Mouse (Mus musculus) stomach, embryonic 15.5 days (tissue): ENCODE data around the gene Gm43738. TPM values are rescaled to one million over a fixed set of nuclear protein-coding genes. Genes with fewer than 3 reads are reported as not detected.

Experiments used
- ATAC-seq: fragments of 200-750 bp; cut with Nextera tagmentation; 2 replicates; pipeline ENCODE4 v1.8.0; 2017; ENCODE audit warnings: low read depth, moderate number of reproducible peaks, moderate TSS enrichment; ENCODE audit not compliant: insufficient read depth, low FRiP score
- H3K27ac ChIP-seq: fragments of 300-500 bp; sonication (generic); 2 replicates; pipeline ENCODE4 v1.5.1; 2015; ENCODE audit warnings: mild to moderate bottlenecking, inconsistent platforms
- H3K27me3 ChIP-seq: fragments of 300-500 bp; sonication (generic); replicated peaks from 2 replicates; pipeline ENCODE4 v1.6.1; 2015; ENCODE audit warnings: inconsistent platforms
- H3K36me3 ChIP-seq: fragments of 300-500 bp; sonication (generic); 2 replicates; pipeline ENCODE4 v1.6.1; 2015; ENCODE audit warnings: inconsistent platforms
- H3K4me1 ChIP-seq: fragments of 300-500 bp; sonication (generic); 2 replicates; pipeline ENCODE4 v1.6.1; 2015; ENCODE audit warnings: inconsistent platforms
- H3K4me2 ChIP-seq: fragments of 300-500 bp; sonication (generic); 2 replicates; pipeline ENCODE4 v1.6.1; 2015; ENCODE audit warnings: mild to moderate bottlenecking, inconsistent platforms
- H3K4me3 ChIP-seq: fragments of 300-500 bp; sonication (generic); replicated peaks from 2 replicates; pipeline ENCODE4 v1.5.1; 2015; ENCODE audit warnings: inconsistent platforms
- H3K9ac ChIP-seq: fragments of 300-500 bp; sonication (generic); 2 replicates; pipeline ENCODE4 v1.6.1; 2015; ENCODE audit warnings: inconsistent platforms
- H3K9me3 ChIP-seq: fragments of 300-500 bp; sonication (generic); 2 replicates; pipeline ENCODE4 v1.6.1; 2016; ENCODE audit warnings: inconsistent platforms
- WGBS: fragments of 180-500 bp; shearing (Covaris S2); methylation state at CpG from one replicate; pipeline ENCODE4 v1.1.7; 2015; 5-methylcytosine and 5-hydroxymethylcytosine counted together
- polyA plus RNA-seq: library from polyadenylated mRNA; unstranded; fragments of >200 nt; fragmentation: Nextera tagmentation; extraction: Ambion mirVana; gene quantifications from 2 replicates; pipeline ENCODE4 v1.2.1, GENCODE M21; 2015

The Gm43738 gene
- not detected in 2 replicates for polyA plus RNA-seq

DNA sequence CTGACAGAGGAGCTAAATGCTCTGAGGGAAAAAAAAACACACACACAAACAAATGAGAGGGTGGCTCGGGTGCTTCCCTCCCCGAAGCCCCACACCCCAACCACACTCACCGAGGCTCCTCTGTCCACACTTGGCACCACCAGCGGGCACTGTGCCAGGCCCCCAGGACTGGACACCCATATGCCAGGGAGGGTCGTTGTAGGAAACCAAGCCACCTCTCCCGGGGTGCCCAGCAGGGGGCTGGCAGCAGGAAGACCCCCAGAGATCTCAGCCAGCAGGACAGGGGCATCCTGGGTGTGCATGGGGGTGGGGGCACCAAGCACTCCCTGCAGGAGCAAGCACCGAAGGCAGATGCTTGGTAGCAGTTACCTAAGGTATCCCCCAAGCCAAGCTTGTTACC lies at the start of gene Gm43738:
Gene Gm43738 (minus strand): TSS at position 289 of the 400 bp plus-strand sequence.
- Histone ChIP-seq H3K9ac (peak within 1 kb of the TSS; percentile 44), H3K27ac (peak within 1 kb of the TSS; percentile 67), H3K36me3 (peaks cover 20% of the 10 kb centered on the region), H3K4me1 (peaks cover 18% of the 10 kb centered on the region), H3K9me3 (no peaks in the 10 kb centered on the region), H3K27me3 (no peaks in the 10 kb centered on the region), H3K4me3 (peak within 1 kb of the TSS; percentile 55), H3K4me2 (peak within 1 kb of the TSS; percentile 94)
- 43% methylated on average over 7 of the region's 7 CpGs for WGBS
- no peak for ATAC-seq

GRCm38 (mm10) chr3:89148567-89148966 lies 47.7 kb upstream of the Gm43738 start:
- no peak for ATAC-seq

GRCm38 (mm10) chr3:89147979-89148311 lies 47.0 kb upstream of the Gm43738 start:
- Histone ChIP-seq H3K36me3 (no peaks in the 10 kb centered on the region), H3K4me1 (peaks cover 7% of the 10 kb centered on the region), H3K9ac (no peak overlapping the region), H3K9me3 (no peaks in the 10 kb centered on the region), H3K27ac (0 out of 2 replicates have a peak overlapping the region, but pooled peaks have one; percentile 13), H3K27me3 (peaks cover 18% of the 10 kb centered on the region; the same call in 1 of the 2 replicates), H3K4me3 (peak overlapping the region; percentile 33), H3K4me2 (peak overlapping the region; percentile 78)
- peak; percentile 60; the same call in 1 of the 2 replicates for ATAC-seq
- WGBS, result 6% methylated on average over 15 of the region's 15 CpGs

More at GRCm38 (mm10) chr3:89148567-89148966, 47.7 kb upstream of the Gm43738 start:
- peaks cover 7% of the 10 kb centered on the region for H3K4me1 ChIP-seq
- H3K9me3 ChIP-seq, result no peaks in the 10 kb centered on the region
- H3K4me3 ChIP-seq, result no peak overlapping the region
- no peak overlapping the region for H3K9ac ChIP-seq
- no peaks in the 10 kb centered on the region for H3K36me3 ChIP-seq
- 73% methylated on average over 14 of the region's 14 CpGs for WGBS
- H3K27me3 ChIP-seq, result peaks cover 18% of the 10 kb centered on the region; the same call in 1 of the 2 replicates
- no peak overlapping the region for H3K27ac ChIP-seq
- H3K4me2 ChIP-seq, result no peak overlapping the region

DNA sequence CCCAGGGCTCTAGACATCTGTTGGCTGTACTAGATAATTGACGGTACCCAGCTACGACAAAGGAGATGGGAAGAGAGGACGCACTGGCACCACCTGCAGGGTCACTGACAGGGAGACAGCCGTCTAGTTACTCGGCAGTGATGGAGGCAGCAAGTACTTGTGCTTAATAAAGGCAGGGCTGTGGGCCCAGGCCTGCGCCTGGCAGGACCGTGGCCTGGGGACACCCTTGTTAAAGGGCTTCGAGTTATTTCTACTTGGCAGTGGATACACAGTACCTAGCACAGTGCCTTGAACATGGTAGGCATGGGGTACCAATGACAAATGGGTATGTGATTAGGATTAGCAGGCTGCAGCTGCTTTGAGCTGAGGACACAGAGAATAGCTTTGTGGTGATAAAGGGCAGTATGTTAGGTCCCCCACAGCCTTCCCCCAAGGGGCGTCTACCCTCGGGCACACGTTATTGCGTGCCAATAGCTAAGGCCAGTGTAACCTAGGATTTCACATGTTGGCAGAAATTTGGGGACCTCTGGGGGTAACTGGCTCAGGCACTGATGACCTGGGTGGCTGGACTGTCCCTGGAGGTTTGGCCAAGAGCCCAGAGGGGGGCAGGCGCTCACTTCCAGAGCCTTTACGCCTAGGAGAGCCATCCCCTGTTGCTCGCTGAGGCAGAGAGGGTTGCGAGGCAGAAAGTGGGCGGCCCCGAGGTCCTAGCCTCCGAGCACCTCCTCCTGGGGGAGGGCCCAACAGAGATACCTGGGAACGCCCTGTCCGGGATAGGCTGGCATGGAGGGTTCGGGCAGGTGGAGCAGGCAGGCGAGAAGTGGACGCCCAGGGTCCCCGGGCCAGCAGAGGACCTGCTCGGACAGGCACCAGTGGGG lies 46.4 kb upstream of the Gm43738 start:
- Histone ChIP-seq H3K4me3 (peak overlapping the region; percentile 33), H3K9me3 (no peaks in the 10 kb centered on the region), H3K36me3 (no peaks in the 10 kb centered on the region), H3K9ac (no peak overlapping the region), H3K4me1 (peaks cover 7% of the 10 kb centered on the region), H3K27me3 (peaks cover 18% of the 10 kb centered on the region; the same call in 1 of the 2 replicates), H3K4me2 (peak overlapping the region; percentile 78), H3K27ac (0 out of 2 replicates have a peak overlapping the region, but pooled peaks have one; percentile 13)
- 29% methylated on average over 26 of the region's 26 CpGs for WGBS
- ATAC-seq, result peak; percentile 92

DNA sequence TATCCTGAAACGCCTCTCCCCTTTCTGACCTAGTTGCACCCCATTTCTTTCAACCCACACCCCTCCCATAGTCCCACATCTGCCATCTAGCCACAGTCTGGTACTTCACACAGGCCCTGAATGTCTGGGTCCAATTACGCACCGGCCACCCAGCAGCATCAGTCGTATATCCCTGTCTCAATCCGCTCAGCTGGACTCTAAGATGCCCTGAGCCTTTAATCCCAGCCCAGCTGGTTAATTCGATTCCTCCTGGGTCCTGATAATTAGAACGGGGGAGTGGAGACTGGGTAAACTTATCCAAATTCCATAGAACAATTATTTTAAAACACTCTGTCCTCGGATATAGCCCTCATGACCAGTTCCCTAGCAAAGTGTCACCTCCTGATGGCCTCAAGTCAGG lies 44.7 kb upstream of the Gm43738 start:
- H3K27me3 ChIP-seq, result peaks cover 18% of the 10 kb centered on the region; the same call in 1 of the 2 replicates
- no peak overlapping the region for H3K9ac ChIP-seq
- ATAC-seq, result no peak
- H3K4me2 ChIP-seq, result no peak overlapping the region
- 61% methylated on average over 8 of the region's 8 CpGs for WGBS
- H3K27ac ChIP-seq, result no peak overlapping the region
- H3K9me3 ChIP-seq, result no peaks in the 10 kb centered on the region
- no peaks in the 10 kb centered on the region for H3K36me3 ChIP-seq
- H3K4me3 ChIP-seq, result no peak overlapping the region
- H3K4me1 ChIP-seq, result peaks cover 7% of the 10 kb centered on the region

DNA sequence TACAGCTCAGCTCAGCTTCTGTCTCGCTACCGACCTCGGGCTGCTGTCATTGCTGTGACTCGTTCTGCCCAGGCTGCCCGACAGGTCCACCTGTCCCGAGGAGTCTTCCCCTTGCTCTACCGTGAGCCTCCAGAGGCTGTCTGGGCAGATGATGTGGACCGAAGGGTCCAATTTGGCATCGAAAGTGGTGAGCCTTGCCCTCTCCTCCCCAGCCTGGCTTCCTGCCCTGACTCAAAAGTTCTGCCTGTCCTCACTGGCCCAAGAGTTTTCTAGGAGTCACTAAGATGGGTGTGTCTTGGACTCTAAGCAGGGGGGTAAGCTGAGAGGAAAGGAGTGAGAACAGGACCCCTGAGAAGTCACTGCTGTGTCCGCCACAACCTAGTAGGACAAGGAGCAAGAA lies 43.9 kb upstream of the Gm43738 start:
- 76% methylated on average over 10 of the region's 10 CpGs for WGBS

GRCm38 (mm10) chr3:89136365-89136764 lies 35.5 kb upstream of the Gm43738 start:
- ATAC-seq, result peak; percentile 79
- peak overlapping the region; percentile 21; the same call in 1 of the 2 replicates for H3K4me2 ChIP-seq
- no peaks in the 10 kb centered on the region for H3K27me3 ChIP-seq
- no peaks in the 10 kb centered on the region for H3K9me3 ChIP-seq
- peak overlapping the region; percentile 18; the same call in 1 of the 2 replicates for H3K4me3 ChIP-seq
- WGBS, result 32% methylated on average over 9 of the region's 9 CpGs
- peaks cover 8% of the 10 kb centered on the region; the same call in 1 of the 2 replicates for H3K4me1 ChIP-seq
- H3K9ac ChIP-seq, result no peak overlapping the region
- peak overlapping the region; percentile 8; the same call in 1 of the 2 replicates for H3K27ac ChIP-seq
- no peaks in the 10 kb centered on the region for H3K36me3 ChIP-seq

More for the DNA sequence above, 43.9 kb upstream of the Gm43738 start:
- Histone ChIP-seq H3K4me1 (peaks cover 7% of the 10 kb centered on the region), H3K9me3 (no peaks in the 10 kb centered on the region), H3K9ac (no peak overlapping the region), H3K27ac (no peak overlapping the region), H3K36me3 (no peaks in the 10 kb centered on the region), H3K27me3 (peaks cover 15% of the 10 kb centered on the region; the same call in 1 of the 2 replicates), H3K4me3 (no peak overlapping the region), H3K4me2 (no peak overlapping the region)
- no peak for ATAC-seq

DNA sequence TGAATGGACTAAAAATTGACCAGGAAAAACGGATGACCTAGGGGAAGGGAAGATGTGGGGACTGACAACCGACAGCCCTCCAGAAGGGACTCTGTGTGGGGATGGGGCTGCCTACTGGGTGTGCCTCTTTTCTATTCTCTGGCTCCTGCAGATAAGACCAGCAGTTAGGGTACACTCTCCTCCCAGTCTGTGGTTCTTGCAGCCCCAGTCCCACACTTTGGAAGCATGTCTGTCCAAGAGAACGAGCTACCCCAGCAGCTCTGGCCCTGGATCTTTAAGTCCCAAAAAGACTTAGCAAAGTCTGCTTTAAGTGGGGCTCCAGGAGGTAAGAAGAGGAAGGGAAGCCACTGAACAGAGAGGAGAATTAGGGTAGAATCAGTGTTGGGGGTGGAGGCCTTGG lies 35.1 kb upstream of the Gm43738 start, which contains the start of gene Pklr:
Gene Pklr (plus strand): TSS at position 185 of the 400 bp plus-strand sequence.
- no peak within 1 kb of the TSS for H3K9ac ChIP-seq

GRCm38 (mm10) chr3:89133752-89134151 lies 32.9 kb upstream of the Gm43738 start:
- ATAC-seq, result peak; percentile 16; the same call in 1 of the 2 replicates

More for the DNA sequence above, 35.1 kb upstream of the Gm43738 start, which contains the start of gene Pklr:
- Histone ChIP-seq H3K27ac (peak within 1 kb of the TSS; percentile 35; the same call in 1 of the 2 replicates), H3K4me2 (peak within 1 kb of the TSS; percentile 21; the same call in 1 of the 2 replicates), H3K27me3 (no peaks in the 10 kb centered on the region), H3K4me3 (peak within 1 kb of the TSS; percentile 18), H3K4me1 (peaks cover 8% of the 10 kb centered on the region; the same call in 1 of the 2 replicates), H3K36me3 (no peaks in the 10 kb centered on the region), H3K9me3 (no peaks in the 10 kb centered on the region)
- WGBS, result 57% methylated on average over 3 of the region's 3 CpGs
- peak; percentile 56; the same call in 1 of the 2 replicates for ATAC-seq

DNA sequence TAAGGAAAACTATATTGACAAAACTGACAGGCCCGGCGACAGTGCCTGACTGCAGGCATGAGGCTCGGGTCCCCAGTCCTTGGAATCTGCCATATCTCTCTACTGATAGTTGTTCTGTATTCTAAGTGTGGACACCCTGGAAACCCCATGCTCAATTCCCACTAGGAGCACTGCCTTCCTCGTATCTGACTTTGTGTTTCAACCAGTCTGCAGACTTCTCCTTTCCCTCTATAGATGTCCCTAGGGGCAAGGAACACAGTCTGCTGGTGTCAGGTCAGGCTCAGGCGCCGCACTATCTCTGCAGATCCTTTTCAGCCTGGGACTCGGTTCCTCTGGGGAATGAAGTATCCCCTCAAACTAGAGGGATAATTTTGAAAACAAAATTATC lies 32.2 kb upstream of the Gm43738 start:
- Histone ChIP-seq H3K27ac (0 out of 2 replicates have a peak overlapping the region, but pooled peaks have one; percentile 51), H3K4me1 (peaks cover 8% of the 10 kb centered on the region; the same call in 1 of the 2 replicates), H3K4me2 (no peak overlapping the region), H3K27me3 (no peaks in the 10 kb centered on the region), H3K9me3 (no peaks in the 10 kb centered on the region), H3K9ac (no peak overlapping the region), H3K4me3 (no peak overlapping the region), H3K36me3 (no peaks in the 10 kb centered on the region)
- no peak for ATAC-seq
- WGBS, result 78% methylated on average over 7 of the region's 7 CpGs

More at GRCm38 (mm10) chr3:89133752-89134151, 32.9 kb upstream of the Gm43738 start:
- Histone ChIP-seq H3K4me1 (peaks cover 8% of the 10 kb centered on the region; the same call in 1 of the 2 replicates), H3K4me2 (no peak overlapping the region), H3K4me3 (no peak overlapping the region), H3K36me3 (no peaks in the 10 kb centered on the region), H3K9ac (no peak overlapping the region), H3K9me3 (no peaks in the 10 kb centered on the region), H3K27me3 (no peaks in the 10 kb centered on the region), H3K27ac (0 out of 2 replicates have a peak overlapping the region, but pooled peaks have one; percentile 51)
- 68% methylated on average over 1 of the region's 1 CpGs for WGBS

GRCm38 (mm10) chr3:89132285-89133062 lies 31.6 kb upstream of the Gm43738 start:
- no peak overlapping the region for H3K27ac ChIP-seq
- 13% methylated on average over 30 of the region's 30 CpGs for WGBS
- no peaks in the 10 kb centered on the region for H3K36me3 ChIP-seq
- no peaks in the 10 kb centered on the region for H3K9me3 ChIP-seq
- peak; percentile 81 for ATAC-seq
- H3K27me3 ChIP-seq, result no peaks in the 10 kb centered on the region
- peak overlapping the region; percentile 68 for H3K4me2 ChIP-seq
- H3K9ac ChIP-seq, result no peak overlapping the region
- H3K4me3 ChIP-seq, result peak overlapping the region; percentile 31
- H3K4me1 ChIP-seq, result peaks cover 8% of the 10 kb centered on the region; the same call in 1 of the 2 replicates
